29 mouse cellular contexts compared by ENCODE assay signal in genomic region chr17:33610548-33610947, GRCm38 (mm10). TPM values are rescaled to one million over a fixed set of nuclear protein-coding genes. Genes with fewer than 3 reads are reported as not detected.
A peak's percentile ranks its signal among the peaks of the same experiment; 100 is the strongest.
DNase-seq lines count a peak whose midpoint lies in the region; ATAC-seq and TF ChIP-seq lines count a peak whose summit lies in the region.
"Had no signal": no experiment of that assay in that cellular context is flagged by ENCODE, and none has a peak within 500 bp of the region (broad histone marks: within the 10 kb centered on the region; RNA-seq: fewer than 3 reads in every experiment).

No protein-coding gene starts in this region.

- no peaks in the 10 kb centered on the region for H3K36me3 ChIP-seq in liver, postnatal 0 days (replicated peaks; ENCODE audit: insufficient read depth, low read length)
- H3K36me3 ChIP-seq in liver, embryonic 12.5 days, result no peaks in the 10 kb centered on the region
- H3K36me3 ChIP-seq: embryonic facial prominence, embryonic 12.5 days; embryonic facial prominence, embryonic 15.5 days; G1E; heart, embryonic 10.5 days; heart, embryonic 13.5 days; hindbrain, embryonic 13.5 days had no signal

- H3K9ac ChIP-seq in liver, postnatal 0 days (replicated peaks), result no peak overlapping the region
- no peak overlapping the region for H3K9ac ChIP-seq in liver, embryonic 12.5 days
- H3K9ac ChIP-seq: embryonic facial prominence, embryonic 12.5 days; embryonic facial prominence, embryonic 15.5 days; forebrain, postnatal 0 days; heart, embryonic 13.5 days; hindbrain, embryonic 13.5 days had no signal

- 0 out of 2 replicates have a peak overlapping the region, but pooled peaks have one; percentile 22 for H3K27ac ChIP-seq in liver, postnatal 0 days (ENCODE audit: low read depth)
- H3K27ac ChIP-seq in liver, embryonic 12.5 days, result no peak overlapping the region
- H3K27ac ChIP-seq: embryonic facial prominence, embryonic 12.5 days; embryonic facial prominence, embryonic 15.5 days; gastrocnemius, adult 2 months; heart, adult 2 months; heart, embryonic 10.5 days; heart, embryonic 13.5 days; hindbrain, embryonic 13.5 days; hindbrain, postnatal 0 days had no signal

- no peak overlapping the region for H3K4me3 ChIP-seq in liver, postnatal 0 days (ENCODE audit: low read depth, low read length)
- no peak overlapping the region for H3K4me3 ChIP-seq in liver, embryonic 12.5 days
- H3K4me3 ChIP-seq: embryonic facial prominence, embryonic 12.5 days; embryonic facial prominence, embryonic 15.5 days; gastrocnemius, adult 2 months; heart, adult 2 months; heart, embryonic 10.5 days; heart, embryonic 13.5 days; hindbrain, embryonic 13.5 days had no signal

- H3K4me1 ChIP-seq in liver, postnatal 0 days (ENCODE audit: insufficient read depth), result no peaks in the 10 kb centered on the region
- peaks cover 17% of the 10 kb centered on the region for H3K4me1 ChIP-seq in liver, embryonic 12.5 days
- H3K4me1 ChIP-seq: embryonic facial prominence, embryonic 12.5 days; embryonic facial prominence, embryonic 15.5 days; heart, embryonic 13.5 days; hindbrain, embryonic 13.5 days had no signal

- intact Hi-C loops in heart, postnatal 36 days (cut with DNase I), result no loop called here

- DNase-seq in heart, adult 11 months, result peak; percentile 72
- no peak for DNase-seq in heart, postnatal 36 days
- DNase-seq in liver, postnatal 0 days, result no peak
- DNase-seq in induced T-regulatory cell, adult 2 months (ENCODE audit: low read depth), result peak; percentile 18
- DNase-seq in lung, postnatal 10 days, result no peak
- DNase-seq in layer of hippocampus, adult 11-12 months (ENCODE audit: low spot score), result no peak
- DNase-seq: adrenal gland, adult 2 months; adrenal gland, postnatal 14 days; B cell, adult 2 months; cerebellum, adult 11 months; cerebellum, adult 2 months; cerebellum, adult 9-11 months; cerebellum, postnatal 25 days; forebrain, postnatal 0 days; gastrocnemius, adult 2 months; gastrocnemius, postnatal 14 days; heart, adult 2 months; heart, postnatal 14 days had no signal

- TF ChIP-seq EP300 in liver, postnatal 0 days (IDR thresholded peaks at IDR 0.05; ENCODE audit: low read depth), result no peak

- whole genome bisulfite sequencing in liver, postnatal 0 days (ENCODE audit: insufficient replicate concordance), result 78% methylated on average over 7 of the region's 7 CpGs
- 55% methylated on average over 7 of the region's 7 CpGs for WGBS in liver, embryonic 12.5 days (ENCODE audit: insufficient replicate concordance)

- H3K9me3 ChIP-seq in liver, postnatal 0 days (ENCODE audit: low read length), result no peaks in the 10 kb centered on the region
- no peaks in the 10 kb centered on the region for H3K9me3 ChIP-seq in liver, embryonic 12.5 days (replicated peaks)
- H3K9me3 ChIP-seq: embryonic facial prominence, embryonic 12.5 days; embryonic facial prominence, embryonic 15.5 days; G1E; heart, embryonic 10.5 days; heart, embryonic 13.5 days; hindbrain, embryonic 13.5 days had no signal

- H3K4me2 ChIP-seq in liver, postnatal 0 days (ENCODE audit: low read depth, low read length), result no peak overlapping the region
- H3K4me2 ChIP-seq in liver, embryonic 12.5 days, result no peak overlapping the region
- H3K4me2 ChIP-seq: embryonic facial prominence, embryonic 12.5 days; embryonic facial prominence, embryonic 15.5 days; heart, embryonic 13.5 days; hindbrain, embryonic 13.5 days had no signal

- ATAC-seq in liver, postnatal 0 days, result no peak
- ATAC-seq in liver, embryonic 12.5 days, result no peak
- ATAC-seq: forebrain, embryonic 14.5 days; forebrain, postnatal 0 days; hindbrain, postnatal 0 days; Patski had no signal

- H3K27me3 ChIP-seq in liver, postnatal 0 days (ENCODE audit: insufficient read depth, low read length), result no peaks in the 10 kb centered on the region
- no peaks in the 10 kb centered on the region for H3K27me3 ChIP-seq in liver, embryonic 12.5 days (replicated peaks)
- H3K27me3 ChIP-seq: CH12.LX; embryonic facial prominence, embryonic 12.5 days; embryonic facial prominence, embryonic 15.5 days; heart, embryonic 13.5 days; hindbrain, embryonic 13.5 days had no signal

- TF ChIP-seq CTCF in liver, postnatal 0 days (IDR thresholded peaks at IDR 0.05; ENCODE audit: low read depth), result no peak

RNA-seq across cellular contexts. Expression of gene Zfp414, which starts 18.3 kb away (rescaled TPM):
- total RNA-seq in heart, postnatal 36 days (2021), result 10 to 100 TPM in 1 of 2 experiments, 1 to 10 TPM in 1; 9.8 to 10.6 TPM
- polyA plus RNA-seq in liver, postnatal 0 days (2015; fragmentation: Nextera tagmentation; extraction: Ambion mirVana), result 13.7 and 14.3 TPM in 2 replicates
- polyA plus RNA-seq in liver, embryonic 12.5 days (2016; fragmentation: Nextera tagmentation; extraction: Ambion mirVana), result 22.4 and 23.2 TPM in 2 replicates

RNA-seq across cellular contexts. Expression of gene Pram1, which starts 27.3 kb away (rescaled TPM):
- under 1 TPM in 1 of 2 experiments, not detected in 1; 0.22 TPM for total RNA-seq in heart, postnatal 36 days (2021)
- 5.7 TPM in 2 replicates for polyA plus RNA-seq in liver, postnatal 0 days (2015; fragmentation: Nextera tagmentation; extraction: Ambion mirVana)
- 0.69 and 1.2 TPM in 2 replicates for polyA plus RNA-seq in liver, embryonic 12.5 days (2016; fragmentation: Nextera tagmentation; extraction: Ambion mirVana)
- total RNA-seq: forebrain, postnatal 0 days; gastrocnemius, postnatal 14 days; hindbrain, postnatal 0 days had no signal
- polyA plus RNA-seq: adrenal gland, adult 2 months; G1E had no signal

RNA-seq across cellular contexts. Expression of gene Myo1f, which starts 55.0 kb away (rescaled TPM):
- 1 to 10 TPM; 2.2 to 2.8 TPM for total RNA-seq in heart, postnatal 36 days (2021)
- polyA plus RNA-seq in liver, postnatal 0 days (2015; fragmentation: Nextera tagmentation; extraction: Ambion mirVana), result 7.1 and 9.5 TPM in 2 replicates
- polyA plus RNA-seq in liver, embryonic 12.5 days (2016; fragmentation: Nextera tagmentation; extraction: Ambion mirVana), result 7.4 and 8.5 TPM in 2 replicates
- polyA plus RNA-seq: Patski had no signal

Comparison
In these comparisons a context has a peak if more than half of its experiments do, and no peak if none do; other contexts are left out.
1. DNase-seq: peak in heart, adult 11 months (single experiment) and induced T-regulatory cell, adult 2 months (single experiment); none in heart, postnatal 36 days (0 of 2), liver, postnatal 0 days (single experiment), lung, postnatal 10 days (single experiment) and layer of hippocampus, adult 11-12 months (single experiment).